Mouse (Mus musculus) olfactory bulb, adult 2 months (tissue): ENCODE measurements at regions not wholly inside any gene's neighbourhood (a gene's known extent, or its start where the extent isn't known, plus 50 kb on each side); places are given as distances from the start of the nearest gene placed in this dataset.

Experiments used
- H3K27ac ChIP-seq: fragments of 200-500 bp; 2 replicates; pipeline ENCODE4 v1.5.1; 2012; ENCODE audit warnings: low read depth, low read length; ENCODE audit not compliant: insufficient read depth
- H3K4me1 ChIP-seq: fragments of 200-500 bp; 2 replicates; pipeline ENCODE4 v1.6.1; 2012; ENCODE audit warnings: low read length; ENCODE audit not compliant: control insufficient read depth, insufficient read depth
- H3K4me3 ChIP-seq: fragments of 200-500 bp; 2 replicates; pipeline ENCODE4 v1.5.1; 2012; ENCODE audit warnings: mild to moderate bottlenecking, low read depth, low read length, moderate library complexity; ENCODE audit not compliant: insufficient read depth
- CTCF ChIP-seq: fragments of 200-500 bp; IDR thresholded peaks from 2 replicates; pipeline ENCODE4 v1.5.1; 2012; ENCODE audit warnings: low read depth, mild to moderate bottlenecking, low read length, moderate library complexity; ENCODE audit not compliant: insufficient read depth
- POLR2A ChIP-seq: fragments of 200-500 bp; IDR thresholded peaks from 2 replicates; pipeline ENCODE4 v1.6.1; 2012; ENCODE audit warnings: mild to moderate bottlenecking, low read depth, low read length, moderate library complexity; ENCODE audit not compliant: insufficient read depth
- WGBS: fragments of 180-500 bp; shearing (Covaris S2); methylation state at CpG from one replicate; pipeline ENCODE4 v1.1.7; 2018; 5-methylcytosine and 5-hydroxymethylcytosine counted together

- no peak overlapping the region for H3K4me3 ChIP-seq
- TF ChIP-seq POLR2A (no peak), CTCF (no peak)
- 84% methylated on average over 6 of the region's 6 CpGs for WGBS
- H3K27ac ChIP-seq = no peak overlapping the region
- peaks cover 5% of the 10 kb centered on the region for H3K4me1 ChIP-seq
Observed at GRCm38 (mm10) chr6:31039485-31039884, 80.6 kb upstream of the Klf14 start.

GRCm38 (mm10) chr6:31040783-31041182 is 81.9 kb upstream of the Klf14 start:
- TF ChIP-seq POLR2A (no peak), CTCF (no peak)
- Histone ChIP-seq H3K4me1 (peaks cover 5% of the 10 kb centered on the region), H3K27ac (no peak overlapping the region), H3K4me3 (no peak overlapping the region)
- 89% methylated on average over 6 of the region's 6 CpGs for WGBS

GRCm38 (mm10) chr6:31043368-31043767 is 84.5 kb upstream of the Klf14 start:
- Histone ChIP-seq H3K4me1 (no peaks in the 10 kb centered on the region), H3K4me3 (no peak overlapping the region), H3K27ac (no peak overlapping the region)
- no peak for TF ChIP-seq CTCF
- WGBS = 96% methylated on average over 4 of the region's 4 CpGs

GRCm38 (mm10) chr6:31043919-31044318 is 85.0 kb upstream of the Klf14 start:
- TF ChIP-seq POLR2A = no peak
- no peak for TF ChIP-seq CTCF
- Histone ChIP-seq H3K4me1 (no peaks in the 10 kb centered on the region), H3K27ac (no peak overlapping the region), H3K4me3 (no peak overlapping the region)
- WGBS = 92% methylated on average over 3 of the region's 3 CpGs

GRCm38 (mm10) chr6:31046197-31046596 is 87.3 kb upstream of the Klf14 start:
- TF ChIP-seq POLR2A (no peak), CTCF (no peak)
- Histone ChIP-seq H3K27ac (no peak overlapping the region), H3K4me1 (no peaks in the 10 kb centered on the region), H3K4me3 (no peak overlapping the region)
- 80% methylated on average over 3 of the region's 3 CpGs for WGBS

GRCm38 (mm10) chr6:31048920-31049576 is 90.2 kb upstream of the Klf14 start:
- no peak overlapping the region for H3K27ac ChIP-seq
- 64% methylated on average over 11 of the region's 11 CpGs for WGBS
- TF ChIP-seq POLR2A (no peak), CTCF (no peak)
- H3K4me1 ChIP-seq = 0 out of 2 replicates have a peak, but pooled peaks cover 2% of the 10 kb centered on the region
- H3K4me3 ChIP-seq = no peak overlapping the region

GRCm38 (mm10) chr6:31050831-31051230 is 92.0 kb upstream of the Klf14 start:
- H3K4me1 ChIP-seq = 0 out of 2 replicates have a peak, but pooled peaks cover 2% of the 10 kb centered on the region
- no peak overlapping the region for H3K4me3 ChIP-seq
- TF ChIP-seq CTCF (no peak), POLR2A (no peak)
- WGBS = 66% methylated on average over 5 of the region's 5 CpGs
- H3K27ac ChIP-seq = no peak overlapping the region

- TF ChIP-seq CTCF (no peak), POLR2A (no peak)
- WGBS = 52% methylated on average over 6 of the region's 6 CpGs
Observed at GRCm38 (mm10) chr6:31051771-31052170, 92.9 kb upstream of the Klf14 start.

GRCm38 (mm10) chr6:31053003-31053402 is 94.1 kb upstream of the Klf14 start:
- Histone ChIP-seq H3K4me3 (no peak overlapping the region), H3K4me1 (0 out of 2 replicates have a peak, but pooled peaks cover 5% of the 10 kb centered on the region), H3K27ac (no peak overlapping the region)
- 23% methylated on average over 8 of the region's 8 CpGs for WGBS
- TF ChIP-seq POLR2A (no peak), CTCF (no peak)

More at GRCm38 (mm10) chr6:31051771-31052170, 92.9 kb upstream of the Klf14 start:
- H3K4me3 ChIP-seq = no peak overlapping the region
- H3K27ac ChIP-seq = no peak overlapping the region
- H3K4me1 ChIP-seq = 0 out of 2 replicates have a peak, but pooled peaks cover 2% of the 10 kb centered on the region

- WGBS = 63% methylated on average over 12 of the region's 12 CpGs
- no peak overlapping the region for H3K4me3 ChIP-seq
- H3K4me1 ChIP-seq = peaks cover 8% of the 10 kb centered on the region; the same call in 1 of the 2 replicates
- TF ChIP-seq CTCF (no peak), POLR2A (no peak)
- H3K27ac ChIP-seq = no peak overlapping the region
Observed at GRCm38 (mm10) chr6:31056786-31057566, 98.1 kb upstream of the Klf14 start.
